Mouse (Mus musculus): ENCODE data around the gene Naif1.

The Naif1 gene

DNA sequence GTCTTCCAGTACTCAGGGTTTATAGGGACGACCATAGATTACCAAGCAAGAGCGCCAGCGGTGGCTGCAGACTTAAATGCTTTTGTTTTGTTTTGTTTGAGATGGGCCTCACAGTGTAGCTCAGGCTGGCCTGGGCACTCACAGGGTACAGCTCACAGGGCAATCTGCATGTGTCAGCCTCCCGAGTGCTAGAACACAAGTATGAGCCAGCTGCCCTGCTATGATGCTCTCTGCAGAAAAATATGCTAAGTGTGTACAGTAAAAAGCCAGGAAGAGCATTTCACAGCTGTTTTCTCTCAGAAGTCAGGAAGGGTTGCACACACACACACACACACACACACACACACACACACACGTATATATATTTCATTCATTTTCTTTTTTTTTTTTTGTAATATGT is 50.2 kb downstream of the Naif1 start:
- DNase-seq (ENCODE audit: inconsistent ontology term), result no peak

DNA sequence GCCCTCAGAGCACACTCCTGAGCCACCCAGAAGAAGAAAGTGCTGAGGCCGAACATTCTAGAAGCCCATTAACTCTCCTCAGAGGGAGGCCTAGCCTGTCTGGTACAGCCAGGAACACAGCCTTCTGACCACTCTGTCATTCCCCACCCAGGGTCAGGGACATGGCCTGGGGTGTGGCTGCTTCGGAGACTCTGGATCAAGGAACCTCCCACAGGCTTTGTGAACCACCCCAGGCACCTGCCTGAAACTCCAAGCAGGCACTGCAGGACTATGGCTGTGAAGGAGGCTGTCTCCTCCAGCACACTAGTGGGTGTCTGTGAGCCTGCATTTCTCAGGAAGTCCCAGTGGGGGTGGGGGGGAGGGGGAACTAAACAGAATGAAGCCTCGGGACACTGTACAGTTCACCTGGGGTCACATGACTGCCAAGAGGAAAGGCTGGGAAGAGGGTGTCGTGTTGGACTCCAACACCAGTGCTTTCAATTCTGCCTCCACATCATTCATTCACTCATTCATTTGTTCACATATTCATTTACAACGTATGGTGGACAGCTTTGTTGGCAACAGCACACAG is 51.6 kb downstream of the Naif1 start:
- no peak for DNase-seq (ENCODE audit: inconsistent ontology term)

DNA sequence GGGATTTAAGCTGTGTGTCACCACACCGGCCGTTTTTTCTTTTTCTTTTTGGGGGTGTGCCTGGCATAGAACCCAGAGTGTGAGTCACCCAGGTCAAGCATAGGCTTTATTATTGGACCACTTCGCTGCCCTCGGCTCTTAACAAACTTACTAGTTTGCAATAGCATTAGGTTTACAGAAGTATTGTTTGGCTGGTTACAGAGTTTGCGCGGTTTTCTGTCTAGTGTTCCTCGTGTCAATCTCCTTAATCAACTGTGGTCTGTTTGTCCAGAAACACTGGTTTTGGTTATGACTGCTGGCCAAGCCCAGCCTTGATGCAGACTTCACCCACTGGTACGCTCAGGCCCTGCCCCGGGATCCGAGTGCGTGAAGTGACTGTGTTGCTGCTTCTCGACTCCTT is 52.6 kb downstream of the Naif1 start:
- DNase-seq (ENCODE audit: inconsistent ontology term), result no peak

DNA sequence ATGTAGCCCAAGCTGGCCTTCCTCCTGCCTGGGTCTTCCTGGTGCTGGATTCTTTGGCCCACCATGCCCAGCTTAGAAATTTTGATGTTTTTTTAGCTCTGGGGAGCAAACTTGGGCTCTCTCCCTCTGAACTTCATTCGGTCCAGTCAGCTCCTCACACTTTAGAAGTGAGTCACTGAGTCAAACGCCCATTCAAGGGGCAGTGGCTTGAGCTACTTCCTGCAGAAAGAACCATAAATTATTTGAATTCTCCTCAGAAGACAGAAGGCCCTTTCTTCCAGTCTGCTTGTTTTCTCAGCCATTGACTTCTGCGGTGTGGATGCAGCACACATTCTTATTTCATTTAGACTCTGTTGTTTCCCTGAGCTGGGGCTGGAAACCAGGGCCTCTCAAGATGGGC is 53.3 kb downstream of the Naif1 start:
- DNase-seq (ENCODE audit: inconsistent ontology term), result peak; percentile 31

DNA sequence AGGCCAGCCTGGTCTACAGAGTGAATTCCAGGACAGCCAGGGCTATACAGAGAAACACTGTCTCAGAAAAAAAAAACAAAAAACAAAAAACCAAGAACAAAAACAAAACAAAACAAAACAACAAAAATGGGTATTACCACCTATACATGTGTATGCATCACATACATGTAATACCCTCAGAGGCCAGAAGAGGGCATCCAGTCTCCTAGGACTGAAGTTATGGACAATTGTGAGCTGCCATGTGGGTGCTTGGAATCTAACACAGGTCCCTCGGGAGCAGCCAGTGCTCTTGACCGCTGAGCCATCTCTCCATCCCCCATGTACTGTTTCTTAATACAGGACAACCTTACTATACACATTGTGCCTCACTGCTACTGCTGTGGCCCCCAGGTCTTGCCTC is 55.3 kb downstream of the Naif1 start:
- DNase-seq (ENCODE audit: inconsistent ontology term), result no peak
